Mouse (Mus musculus): ENCODE measurements at regions not wholly inside any gene's neighbourhood (a gene's known extent, or its start where the extent isn't known, plus 50 kb on each side); places are given as distances from the start of the nearest gene placed in this dataset.

DNA sequence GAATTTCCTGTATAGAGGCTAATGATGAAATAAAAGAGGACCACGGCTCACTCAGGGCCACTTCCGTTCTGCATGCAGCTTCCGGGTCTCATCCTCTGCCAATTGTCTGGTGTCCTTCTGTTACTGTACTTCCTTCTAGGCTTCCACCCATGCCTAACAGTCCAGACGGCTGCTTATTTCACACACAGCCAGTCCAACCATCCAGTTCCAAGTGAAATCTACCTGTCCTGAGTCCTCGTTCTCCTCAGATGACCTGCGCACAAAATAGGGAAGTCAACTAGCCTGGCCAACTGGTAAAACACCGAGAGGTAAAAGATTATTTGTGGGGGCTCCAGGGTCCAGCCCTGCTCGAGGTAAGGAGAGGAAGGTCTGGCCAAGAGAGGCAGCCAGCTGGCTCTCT, 169.7 kb downstream of the Kcna5 start:
- TF ChIP-seq CTCF (IDR thresholded peaks at IDR 0.05; ENCODE audit: extremely low read depth, insufficient read depth, low read length): no peak
- TF ChIP-seq POLR2A (IDR thresholded peaks at IDR 0.05; ENCODE audit: extremely low read depth, insufficient read depth, low read length): no peak
